11 mouse cellular contexts compared by ENCODE assay signal in the genomic region with DNA sequence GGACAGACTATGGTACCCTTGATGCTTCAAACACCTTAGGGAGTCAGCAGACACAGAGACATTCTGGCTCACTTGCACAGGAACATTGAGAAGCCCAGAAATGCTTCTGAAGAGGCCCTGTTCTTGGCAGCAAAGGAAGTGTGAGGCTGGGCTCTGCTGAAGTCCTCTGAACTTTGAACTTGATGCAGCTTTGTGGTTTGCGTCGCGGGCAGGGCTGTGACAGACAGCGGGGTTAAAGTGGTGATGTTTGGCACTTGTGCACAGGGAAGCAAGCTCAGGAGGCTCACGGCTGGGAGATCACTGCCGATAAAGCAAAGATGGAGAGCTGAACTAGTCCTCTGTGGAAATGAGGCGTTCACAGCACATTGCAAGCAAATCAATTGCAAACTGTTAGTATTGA.
DNase-seq lines count a peak whose midpoint lies in the region; ATAC-seq lines count a peak whose summit lies in the region.
"Had no signal": no experiment of that assay in that cellular context is flagged by ENCODE, and none has a peak within 500 bp of the region (broad histone marks: within the 10 kb centered on the region; RNA-seq: fewer than 3 reads in every experiment).

No protein-coding gene starts in this region.

- H3K36me3 ChIP-seq in heart, embryonic 11.5 days (ENCODE audit: control insufficient read depth, insufficient read depth, low read length) = no peaks in the 10 kb centered on the region
- no peaks in the 10 kb centered on the region for H3K36me3 ChIP-seq in kidney, embryonic 15.5 days
- no peaks in the 10 kb centered on the region for H3K36me3 ChIP-seq in hindbrain, embryonic 13.5 days
- H3K36me3 ChIP-seq: midbrain, embryonic 13.5 days had no signal

- H3K27ac ChIP-seq in heart, embryonic 11.5 days (ENCODE audit: low read depth, low read length) = 0 out of 2 replicates have a peak overlapping the region, but pooled peaks have one; percentile 11
- peak overlapping the region; percentile 38; the same call in 1 of the 2 replicates for H3K27ac ChIP-seq in kidney, embryonic 15.5 days
- H3K27ac ChIP-seq in hindbrain, embryonic 13.5 days = no peak overlapping the region
- H3K27ac ChIP-seq: midbrain, embryonic 13.5 days had no signal

- no peaks in the 10 kb centered on the region for H3K27me3 ChIP-seq in heart, embryonic 11.5 days (ENCODE audit: control insufficient read depth, insufficient read depth, low read length)
- no peaks in the 10 kb centered on the region for H3K27me3 ChIP-seq in kidney, embryonic 15.5 days
- no peaks in the 10 kb centered on the region for H3K27me3 ChIP-seq in hindbrain, embryonic 13.5 days
- H3K27me3 ChIP-seq: CH12.LX; midbrain, embryonic 13.5 days had no signal

- ATAC-seq in heart, embryonic 11.5 days (replicated peaks; ENCODE audit: insufficient number of reproducible peaks, low FRiP score, low TSS enrichment) = no peak
- ATAC-seq in kidney, embryonic 15.5 days (replicated peaks; ENCODE audit: low FRiP score) = no peak
- ATAC-seq in hindbrain, embryonic 13.5 days (ENCODE audit: low FRiP score) = no peak
- ATAC-seq: midbrain, embryonic 13.5 days had no signal

- no peak overlapping the region for H3K9ac ChIP-seq in heart, embryonic 11.5 days (ENCODE audit: low read depth, low read length)
- no peak overlapping the region for H3K9ac ChIP-seq in kidney, embryonic 15.5 days
- H3K9ac ChIP-seq in hindbrain, embryonic 13.5 days = no peak overlapping the region
- H3K9ac ChIP-seq: midbrain, embryonic 13.5 days had no signal

- H3K4me1 ChIP-seq in heart, embryonic 11.5 days (ENCODE audit: control insufficient read depth, insufficient read depth, low read length) = no peaks in the 10 kb centered on the region; the same call in 1 of the 2 replicates
- H3K4me1 ChIP-seq in kidney, embryonic 15.5 days = peaks cover 21% of the 10 kb centered on the region
- H3K4me1 ChIP-seq in hindbrain, embryonic 13.5 days (replicated peaks) = peaks cover 9% of the 10 kb centered on the region
- H3K4me1 ChIP-seq: midbrain, embryonic 13.5 days had no signal

- no peaks in the 10 kb centered on the region for H3K9me3 ChIP-seq in heart, embryonic 11.5 days (replicated peaks; ENCODE audit: control insufficient read depth, low read length)
- H3K9me3 ChIP-seq in kidney, embryonic 15.5 days (replicated peaks) = no peaks in the 10 kb centered on the region
- no peaks in the 10 kb centered on the region for H3K9me3 ChIP-seq in hindbrain, embryonic 13.5 days
- H3K9me3 ChIP-seq: midbrain, embryonic 13.5 days had no signal

- no peak overlapping the region for H3K4me3 ChIP-seq in heart, embryonic 11.5 days (ENCODE audit: low read depth, low read length)
- no peak overlapping the region for H3K4me3 ChIP-seq in kidney, embryonic 15.5 days (replicated peaks)
- H3K4me3 ChIP-seq in hindbrain, embryonic 13.5 days = no peak overlapping the region
- H3K4me3 ChIP-seq: midbrain, embryonic 13.5 days had no signal

- no peak for DNase-seq in heart, adult 9 months (ENCODE audit: low spot score in 2 of 2)
- peak; percentile 76 for DNase-seq in T-cell, adult 2 months (ENCODE audit: low spot score)
- DNase-seq in naive thymus-derived CD4-positive, alpha-beta T cell, adult 2 months (ENCODE audit: low read depth) = peak; percentile 79
- no peak for DNase-seq in right cerebral cortex, adult 2 months (ENCODE audit: low spot score in 2 of 2)
- no peak for DNase-seq in frontal cortex, adult 2 months (ENCODE audit: extremely low spot score in 1 of 2, low spot score in 1 of 2)
- DNase-seq: right cerebral cortex, adult 18-20 months had no signal

- 44% methylated on average over 7 of the region's 7 CpGs for WGBS in heart, embryonic 11.5 days (ENCODE audit: insufficient replicate concordance)
- WGBS in kidney, embryonic 15.5 days = 41% methylated on average over 7 of the region's 7 CpGs
- 75% methylated on average over 7 of the region's 7 CpGs for WGBS in hindbrain, embryonic 13.5 days

- H3K4me2 ChIP-seq in heart, embryonic 11.5 days = no peak overlapping the region
- H3K4me2 ChIP-seq in kidney, embryonic 15.5 days = no peak overlapping the region
- H3K4me2 ChIP-seq in hindbrain, embryonic 13.5 days = no peak overlapping the region
- H3K4me2 ChIP-seq: midbrain, embryonic 13.5 days had no signal

Comparison
In these comparisons a context has a peak if more than half of its experiments do, and no peak if none do; other contexts are left out.
1. DNase-seq: peak in T-cell, adult 2 months (single experiment) and naive thymus-derived CD4-positive, alpha-beta T cell, adult 2 months (single experiment); none in heart, adult 9 months (0 of 2), right cerebral cortex, adult 2 months (0 of 2) and frontal cortex, adult 2 months (0 of 2).